Mouse (Mus musculus): Measurements from ENCODE around the gene Txndc2.

Txndc2 gene

DNA sequence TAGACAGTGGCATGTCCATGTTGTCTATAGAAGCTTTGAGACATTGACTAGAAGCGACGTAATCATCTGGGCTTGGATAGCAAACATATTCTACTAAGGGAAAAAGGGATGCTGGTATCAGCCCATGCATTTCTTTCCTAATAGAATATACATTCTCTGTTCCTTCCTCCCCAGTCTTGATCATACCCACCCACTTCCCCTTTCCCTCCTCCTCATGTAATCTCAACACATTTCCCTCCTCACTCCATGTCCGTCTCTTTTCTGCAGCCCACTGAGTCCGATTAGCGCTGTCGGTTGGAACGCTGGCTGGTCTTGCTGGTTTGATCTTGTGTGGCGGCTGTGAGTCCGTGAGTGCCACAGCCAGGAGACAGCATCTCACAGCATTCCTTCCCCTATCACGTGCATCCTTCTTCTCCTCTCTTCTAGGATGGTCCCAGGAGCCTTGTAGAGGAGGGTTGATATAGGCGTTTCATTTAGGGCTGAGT is at the start of gene Txndc2:
Gene Txndc2 (minus strand): TSS at position 435 of the 485 bp plus-strand sequence.
- DNase-seq, result no peak

- DNase-seq, result peak; percentile 96
Measured at GRCm38 (mm10) chr17:65683731-65684130, 41.8 kb upstream of the Txndc2 start.

GRCm38 (mm10) chr17:65683316-65683715 is 41.3 kb upstream of the Txndc2 start:
- DNase-seq, result peak; percentile 80

GRCm38 (mm10) chr17:65682071-65682680 is 40.2 kb upstream of the Txndc2 start:
- peak; percentile 78 for DNase-seq

DNA sequence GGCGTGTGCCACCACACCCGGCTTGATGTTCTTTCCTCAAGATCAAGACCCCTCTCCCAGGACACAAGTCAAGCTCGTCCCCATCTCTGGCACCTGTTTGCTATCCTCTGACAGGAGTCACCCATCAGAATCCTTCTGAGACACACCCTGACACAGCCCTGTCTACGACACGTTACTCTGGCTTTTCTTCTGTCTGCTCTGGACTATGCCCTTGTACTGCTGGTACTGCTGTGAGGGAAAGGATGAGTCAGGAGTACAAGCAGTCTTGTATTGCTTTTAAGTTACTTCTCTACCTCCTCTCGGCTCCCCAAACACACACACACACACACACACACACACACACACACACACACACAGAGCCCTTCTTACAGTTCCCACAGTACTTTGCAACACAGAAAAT is 39.5 kb upstream of the Txndc2 start:
- peak; percentile 45 for DNase-seq

GRCm38 (mm10) chr17:65680801-65681412 is 38.9 kb upstream of the Txndc2 start:
- DNase-seq, result peak; percentile 85

DNA sequence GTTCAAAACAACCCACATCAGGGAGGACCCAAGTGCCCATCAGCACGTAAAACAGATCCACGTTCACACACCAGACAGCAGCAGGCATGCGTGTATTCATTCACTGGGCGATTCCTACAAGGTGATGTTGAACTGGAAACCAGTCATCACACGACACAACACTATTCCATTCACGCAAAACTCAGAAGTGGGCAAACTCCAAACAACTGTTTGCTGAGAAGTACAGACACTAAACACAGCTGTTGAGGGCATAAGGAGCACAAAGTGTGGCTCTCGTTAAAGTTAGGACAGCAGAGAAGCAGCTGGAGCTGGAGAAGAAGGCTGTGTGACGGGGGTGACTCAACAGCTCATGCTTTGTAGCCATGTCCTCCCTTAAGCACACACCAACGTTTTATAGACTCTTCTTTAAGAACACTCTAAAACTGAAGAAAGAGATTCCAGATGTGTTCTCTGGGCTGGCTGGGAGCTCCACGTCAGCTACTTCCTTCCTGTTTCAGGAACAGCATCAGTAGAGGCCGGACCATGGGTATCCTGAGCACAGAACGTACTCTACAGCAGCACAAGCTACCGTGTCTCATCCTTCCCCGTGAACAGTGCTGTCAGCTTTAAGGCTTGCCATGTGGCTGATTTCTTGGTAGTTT is 38.0 kb upstream of the Txndc2 start:
- DNase-seq, result peak; percentile 98

DNA sequence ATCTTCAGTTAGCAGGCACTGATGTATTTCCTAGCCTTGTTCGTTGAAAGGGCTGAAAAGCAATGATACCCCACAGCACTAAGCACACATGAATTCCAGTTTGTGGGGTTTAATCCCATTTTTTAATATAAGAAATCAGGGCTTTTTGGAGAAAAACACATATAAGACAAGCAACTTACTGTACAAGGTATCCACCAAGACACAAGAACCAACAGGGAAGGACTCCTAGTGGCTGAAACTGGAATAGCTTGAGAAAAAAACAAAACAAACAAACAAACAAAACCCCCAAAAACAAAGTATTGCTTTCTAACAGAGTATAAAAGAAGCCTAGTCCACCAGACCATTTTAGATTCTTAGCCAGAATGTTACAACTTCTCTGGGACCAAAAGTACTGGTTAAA is 35.8 kb upstream of the Txndc2 start:
- DNase-seq, result no peak

DNA sequence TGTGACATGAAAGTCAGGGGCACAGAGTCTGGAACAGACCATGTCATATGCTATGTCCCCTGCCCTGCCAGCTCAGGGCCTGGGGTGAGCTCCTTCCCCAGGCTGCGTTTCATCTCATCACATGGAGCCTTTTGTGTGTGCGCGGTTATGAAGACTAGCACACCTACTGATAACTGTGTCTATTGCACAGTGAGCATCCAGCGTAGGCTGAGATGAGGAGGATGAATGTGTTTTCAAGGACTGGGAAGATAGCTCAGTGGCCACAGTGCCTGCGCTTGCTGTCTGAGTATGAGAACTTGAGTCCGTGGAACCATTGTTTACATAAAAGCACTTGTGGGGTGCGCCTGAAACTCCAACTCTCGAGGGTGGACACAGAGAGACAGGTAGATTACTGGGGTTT is 34.6 kb upstream of the Txndc2 start:
- DNase-seq, result peak; percentile 84

- DNase-seq, result peak; percentile 87
Measured at GRCm38 (mm10) chr17:65675985-65676384, 34.0 kb upstream of the Txndc2 start.

- peak; percentile 94 for DNase-seq
Measured at GRCm38 (mm10) chr17:65674710-65675171, 32.8 kb upstream of the Txndc2 start.

- DNase-seq, result peak; percentile 85
Measured at GRCm38 (mm10) chr17:65672926-65673325, 31.0 kb upstream of the Txndc2 start.

DNA sequence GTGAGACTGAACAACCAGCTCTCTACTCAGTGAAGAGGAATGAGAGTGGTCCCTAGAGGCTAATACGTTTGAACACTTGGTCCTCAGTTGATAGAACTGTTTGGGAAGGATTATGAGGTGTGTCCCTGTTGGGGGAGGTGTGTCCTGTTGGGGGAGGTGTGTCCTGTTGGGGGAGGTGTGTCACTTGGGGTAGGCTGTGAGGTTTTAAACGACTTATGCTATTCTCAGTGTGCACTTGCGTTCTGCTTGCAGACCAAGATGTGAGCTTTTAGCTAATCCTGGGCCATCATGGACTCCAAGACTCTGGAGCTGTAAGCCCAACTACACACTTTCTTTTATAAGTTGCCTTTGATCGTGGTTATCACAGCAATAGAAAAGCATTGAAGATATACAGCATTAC is 27.1 kb upstream of the Txndc2 start:
- DNase-seq, result peak; percentile 63

DNA sequence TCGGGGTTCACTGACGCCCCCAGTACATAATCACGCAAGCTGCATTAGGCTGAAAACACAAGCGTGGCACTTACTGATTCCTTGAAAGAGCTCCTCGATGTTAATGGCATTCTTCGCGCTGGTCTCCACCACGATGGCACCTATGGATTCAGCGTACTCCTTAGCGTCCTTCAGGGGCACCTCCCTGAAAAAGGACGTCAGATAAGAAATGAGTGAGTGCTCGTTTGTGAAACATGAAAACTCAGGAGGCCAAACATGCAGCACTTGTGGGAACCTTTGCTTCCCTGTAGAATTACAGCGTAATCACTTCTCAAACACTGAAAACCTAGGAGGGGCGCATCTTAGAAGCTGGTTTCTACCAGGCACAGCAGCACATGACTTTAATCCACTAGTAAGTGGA is 25.8 kb upstream of the Txndc2 start:
- DNase-seq, result peak; percentile 69

DNA sequence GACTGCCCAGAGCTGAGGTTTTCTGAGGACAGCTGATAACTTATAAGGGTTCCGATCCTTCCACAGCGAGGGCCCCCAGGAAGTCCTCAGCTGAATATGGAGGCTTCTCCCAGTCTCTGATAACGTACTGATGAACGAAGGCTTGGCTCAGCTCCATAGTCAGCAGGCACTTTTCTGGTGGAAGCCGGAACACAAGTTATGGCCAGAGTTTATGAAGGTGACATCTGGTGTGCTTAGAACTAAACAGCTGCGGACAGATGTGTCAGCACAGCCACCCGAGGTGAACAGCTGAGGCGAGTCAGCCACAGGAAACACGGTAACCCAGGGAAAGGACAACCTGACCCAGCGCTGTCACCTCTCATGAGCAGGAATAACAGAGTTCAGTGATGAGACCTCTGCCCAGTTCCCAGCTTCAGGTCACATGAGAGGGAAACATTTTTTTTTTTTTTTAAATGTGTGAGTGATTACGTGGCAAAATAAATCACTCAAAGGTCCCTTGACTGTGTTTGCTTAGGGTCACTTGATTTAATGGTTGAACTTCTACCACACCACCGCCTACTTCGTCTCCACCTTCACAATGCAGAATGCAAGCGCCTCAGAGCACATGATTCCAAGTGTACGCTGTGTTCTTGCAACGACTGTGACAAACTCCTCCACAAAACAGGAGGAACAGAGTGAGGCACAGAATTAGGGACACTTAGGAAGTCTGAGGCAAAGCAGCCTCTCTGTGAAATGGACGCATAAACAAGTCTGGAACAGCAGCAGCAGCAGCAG is 24.6 kb upstream of the Txndc2 start:
- peak; percentile 95 for DNase-seq

- DNase-seq, result peak; percentile 84
Measured at GRCm38 (mm10) chr17:65665786-65666387, 23.9 kb upstream of the Txndc2 start.

DNA sequence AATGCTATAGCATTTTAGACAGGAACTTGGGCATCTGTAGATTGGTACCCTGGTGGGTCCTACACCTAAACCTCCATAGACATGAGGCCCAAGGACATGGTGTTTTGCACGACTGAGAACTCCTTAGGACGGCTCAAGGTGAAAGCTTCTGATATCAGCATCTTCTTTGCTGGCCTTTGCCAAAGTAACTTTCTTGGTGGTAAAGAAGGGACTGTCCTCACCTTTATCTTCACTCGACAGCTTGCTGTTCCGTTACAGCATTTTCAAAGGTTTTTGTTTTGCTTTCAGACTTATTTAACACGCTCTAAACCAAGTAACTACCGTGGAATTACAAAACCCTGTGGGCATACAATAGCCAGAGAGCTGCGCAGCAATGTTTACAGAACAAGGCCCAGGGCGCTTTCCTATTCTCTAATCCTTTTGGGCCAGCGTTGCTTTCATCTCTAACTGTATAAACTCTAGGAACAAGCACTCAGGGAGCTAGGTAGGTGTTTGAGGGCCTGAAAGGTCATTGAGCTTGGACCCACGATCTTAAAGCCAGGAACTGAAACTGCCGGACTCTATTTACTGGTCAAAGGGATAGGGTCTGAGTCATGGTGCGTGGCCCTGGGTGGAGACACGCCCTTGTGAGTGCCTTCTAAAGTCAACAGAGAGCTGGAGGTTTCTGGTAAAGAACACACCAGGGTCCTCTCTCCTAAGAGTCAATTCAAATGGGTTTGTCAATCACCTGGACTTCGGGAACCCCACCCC is 21.5 kb upstream of the Txndc2 start:
- peak; percentile 85 for DNase-seq

DNA sequence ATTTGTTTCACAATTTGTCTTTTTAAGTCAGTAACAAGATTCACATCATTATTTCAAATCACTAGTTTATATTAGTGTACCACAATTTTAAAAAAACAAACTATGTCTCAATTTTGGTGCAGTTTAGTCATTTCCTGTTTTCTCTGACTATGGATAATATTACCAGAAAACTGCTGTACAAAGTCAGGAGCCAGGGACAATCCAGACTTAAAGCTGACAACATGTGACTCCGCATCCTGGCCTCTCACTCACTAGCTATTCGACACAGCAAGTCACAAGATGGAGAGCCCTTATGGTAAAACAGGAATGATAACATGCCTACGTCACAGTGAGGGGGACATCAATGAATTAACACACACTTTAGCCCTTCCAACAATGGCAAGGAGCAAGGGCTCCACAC is 20.7 kb upstream of the Txndc2 start:
- peak; percentile 76 for DNase-seq

GRCm38 (mm10) chr17:65658416-65658815 is 16.4 kb upstream of the Txndc2 start:
- no peak for DNase-seq

DNA sequence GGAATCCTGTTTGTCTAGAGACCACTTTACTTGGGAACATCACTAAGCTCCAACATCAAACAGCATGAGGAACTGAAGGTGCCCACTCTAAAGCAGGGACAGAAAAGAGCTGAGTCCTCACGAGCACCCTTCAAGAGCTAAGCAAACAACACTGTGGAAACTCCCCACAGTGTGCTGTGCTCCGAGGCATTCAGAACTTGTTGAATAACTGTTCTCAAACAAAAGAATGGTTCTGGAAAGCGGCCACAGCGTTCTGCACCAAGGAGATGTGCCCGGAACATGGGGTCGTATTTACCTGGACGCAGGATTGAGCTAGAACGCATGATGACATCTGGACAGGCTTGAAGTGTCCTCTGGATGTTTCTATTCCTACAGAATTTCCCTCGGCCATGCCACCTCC is 16.0 kb upstream of the Txndc2 start:
- DNase-seq, result no peak

DNA sequence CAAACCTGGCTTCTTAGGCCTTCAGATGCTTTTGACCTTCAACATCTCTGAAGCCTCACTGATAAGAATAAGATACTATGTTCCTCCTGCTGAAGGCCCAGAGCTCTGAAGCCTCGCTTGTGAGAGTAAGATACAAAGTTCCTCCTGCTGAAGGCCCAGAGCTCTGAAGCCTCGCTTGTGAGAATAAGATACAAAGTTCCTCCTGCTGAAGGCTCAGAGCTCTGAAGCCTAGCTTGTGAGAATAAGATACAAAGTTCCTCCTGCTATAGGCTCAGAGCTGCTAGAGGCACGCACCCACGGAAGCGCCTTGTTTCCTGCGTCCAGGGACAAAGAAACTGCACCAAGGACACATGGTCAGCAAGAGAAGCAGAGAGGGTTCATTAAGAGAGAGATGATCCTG is 14.8 kb upstream of the Txndc2 start:
- DNase-seq, result no peak

- no peak for DNase-seq
Measured at GRCm38 (mm10) chr17:65656076-65656475, 14.1 kb upstream of the Txndc2 start.

Data from heart, adult 11 months (tissue).